Mouse (Mus musculus) thymus, adult 2 months (tissue): Measurements from ENCODE around the gene Zic5. TPM values are rescaled to one million over a fixed set of nuclear protein-coding genes. Genes with fewer than 3 reads are reported as not detected.

Source experiments
- DNase-seq: peaks from one replicate; pipeline ENCODE4 v3.0.0; 2021
- H3K27ac ChIP-seq: fragments of 200-500 bp; 2 replicates; pipeline ENCODE4 v1.5.1; 2012; ENCODE audit warnings: low read length, control low read depth; ENCODE audit not compliant: control insufficient read depth, insufficient read depth
- H3K27me3 ChIP-seq: fragments of 200-500 bp; 2 replicates; pipeline ENCODE4 v1.6.1; 2012; ENCODE audit warnings: mild to moderate bottlenecking, low read length, moderate library complexity, mixed read lengths; ENCODE audit not compliant: control insufficient read depth, insufficient read depth
- H3K36me3 ChIP-seq: fragments of 200-500 bp; 2 replicates; pipeline ENCODE4 v1.6.1; 2012; ENCODE audit warnings: mild to moderate bottlenecking, low read length, moderate library complexity; ENCODE audit not compliant: control insufficient read depth, insufficient read depth
- H3K4me1 ChIP-seq: fragments of 200-500 bp; replicated peaks from 2 replicates; pipeline ENCODE4 v1.6.1; 2012; ENCODE audit warnings: low read length; ENCODE audit not compliant: control insufficient read depth, insufficient read depth
- H3K4me3 ChIP-seq: fragments of 200-500 bp; 2 replicates; pipeline ENCODE4 v1.5.1; 2012; ENCODE audit warnings: mild to moderate bottlenecking, low read length, control low read depth, moderate library complexity; ENCODE audit not compliant: control insufficient read depth, insufficient read depth
- CTCF ChIP-seq: fragments of 200-500 bp; IDR thresholded peaks from 2 replicates; pipeline ENCODE4 v1.5.1; 2012; ENCODE audit warnings: mild to moderate bottlenecking, control low read depth, low read length, moderate library complexity, borderline replicate concordance; ENCODE audit not compliant: control insufficient read depth, poor library complexity, insufficient read depth; ENCODE audit errors: extremely low read depth
- POLR2A ChIP-seq: fragments of 200-500 bp; IDR thresholded peaks from 2 replicates; pipeline ENCODE4 v1.6.1; 2012; ENCODE audit warnings: mild to moderate bottlenecking, low read length, control low read depth, moderate library complexity; ENCODE audit not compliant: control insufficient read depth, poor library complexity, insufficient read depth; ENCODE audit errors: extremely low read depth
- WGBS: fragments of 180-500 bp; shearing (Covaris S2); methylation state at CpG from one replicate; pipeline ENCODE4 v1.1.7; 2018; 5-methylcytosine and 5-hydroxymethylcytosine counted together
- polyA plus RNA-seq: library from polyadenylated mRNA; depleted of rRNA; stranded (reverse); fragments of >200 nt; gene quantifications from 2 replicates; pipeline ENCODE4 v1.2.3, GENCODE M21; 2012; rRNA removed

The Zic5 gene
- not detected in 2 replicates for polyA plus RNA-seq

DNA sequence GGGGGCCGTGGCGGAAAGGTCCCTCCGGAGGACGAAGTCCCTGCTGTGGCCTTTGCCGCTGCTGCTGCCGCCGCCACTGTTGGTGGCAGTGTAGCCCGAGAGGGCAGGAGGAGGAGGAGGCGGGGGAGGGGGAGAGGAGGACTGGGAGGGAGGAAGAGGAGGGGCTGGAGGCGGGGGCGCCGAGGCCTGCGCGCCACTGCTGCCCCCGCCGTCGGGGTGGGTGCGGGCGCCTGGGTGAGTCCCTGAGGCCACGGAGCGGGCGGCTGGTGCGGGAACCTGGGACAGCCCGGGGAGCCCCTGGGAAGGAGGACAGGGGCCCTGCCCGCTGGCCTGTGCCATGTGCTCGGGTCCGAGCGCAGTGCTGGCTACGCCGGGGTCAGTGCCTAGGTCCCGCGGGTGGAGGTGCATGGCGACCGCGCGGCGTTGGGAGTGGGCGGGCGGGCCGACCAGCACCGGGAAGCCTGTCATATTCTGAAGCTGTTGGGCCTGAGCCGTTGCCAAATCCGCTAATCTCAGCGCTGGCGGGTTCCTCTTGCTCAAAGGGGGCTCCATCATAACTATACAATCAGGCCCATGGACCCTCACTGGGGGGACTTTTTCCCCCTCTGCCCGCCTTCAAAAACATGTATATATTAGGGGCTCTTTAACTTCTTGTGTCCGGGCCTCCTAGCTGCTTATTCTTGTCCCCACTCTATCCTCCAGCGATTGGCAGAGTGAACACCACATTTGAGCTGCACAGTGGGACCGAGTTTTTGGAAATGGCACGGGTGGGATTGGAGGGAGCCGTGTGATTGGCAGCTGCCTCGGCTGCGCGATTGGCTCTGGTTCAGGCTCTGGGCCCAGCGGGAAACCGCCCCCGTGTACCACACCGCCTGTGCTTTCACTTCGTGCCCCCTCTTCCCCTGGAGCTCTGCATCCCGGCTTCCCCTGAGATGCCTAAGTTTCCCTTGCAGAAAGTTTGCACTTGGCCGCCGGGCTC, at the start of gene Zic5:
Zic5 (minus strand) TSS at position 915 of the 979 bp plus-strand sequence.
- peaks cover 26% of the 10 kb centered on the region for H3K27me3 ChIP-seq
- peaks cover 22% of the 10 kb centered on the region; the same call in 1 of the 2 replicates for H3K4me1 ChIP-seq
- no peaks in the 10 kb centered on the region for H3K36me3 ChIP-seq
- DNase-seq, result no peak
- H3K4me3 ChIP-seq, result 0 out of 2 replicates have a peak within 1 kb of the TSS, but pooled peaks have one; percentile 25
- WGBS, result 3% methylated on average over 53 of the region's 62 CpGs
- no peak within 1 kb of the TSS for H3K27ac ChIP-seq
- no peak for TF ChIP-seq POLR2A
- no peak for TF ChIP-seq CTCF

DNA sequence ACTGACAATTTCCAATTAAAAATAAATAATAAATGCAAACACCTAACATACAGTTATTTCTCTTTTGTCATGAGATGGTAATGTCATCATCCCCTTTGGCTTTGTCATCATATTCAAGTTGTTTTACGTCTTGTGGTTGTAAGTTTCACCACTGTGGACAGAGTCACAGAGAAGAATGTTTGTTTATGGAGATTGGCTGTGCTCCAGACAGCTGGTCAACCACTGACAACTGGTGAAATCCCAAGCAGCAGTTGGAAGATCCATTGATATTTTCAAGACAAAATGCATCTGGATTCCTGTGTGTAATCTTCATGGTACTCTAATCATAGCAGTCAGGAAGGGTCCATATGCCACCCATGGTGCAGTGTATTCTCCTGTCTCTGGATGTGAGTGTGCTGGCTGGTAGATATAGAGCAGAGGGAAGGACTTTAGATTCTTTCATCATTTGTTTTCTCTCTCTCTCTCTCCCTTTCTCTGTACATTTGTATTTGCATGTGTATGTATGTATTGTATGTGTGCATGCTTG, 48.1 kb upstream of the Zic5 start:
- DNase-seq, result no peak
- no peak overlapping the region for H3K4me3 ChIP-seq
- no peaks in the 10 kb centered on the region for H3K27me3 ChIP-seq
- TF ChIP-seq POLR2A (no peak), CTCF (no peak)
- H3K4me1 ChIP-seq, result no peaks in the 10 kb centered on the region
- H3K36me3 ChIP-seq, result no peaks in the 10 kb centered on the region
- WGBS, result 55% methylated on average over 1 of the region's 1 CpGs
- H3K27ac ChIP-seq, result no peak overlapping the region

GRCm38 (mm10) chr14:122511519-122511918, 46.0 kb upstream of the Zic5 start:
- Histone ChIP-seq H3K4me3 (no peak overlapping the region), H3K27me3 (no peaks in the 10 kb centered on the region), H3K27ac (no peak overlapping the region), H3K36me3 (no peaks in the 10 kb centered on the region), H3K4me1 (no peaks in the 10 kb centered on the region)
- DNase-seq, result no peak
- WGBS, result 81% methylated on average over 3 of the region's 3 CpGs
- no peak for TF ChIP-seq CTCF
- no peak for TF ChIP-seq POLR2A

- DNase-seq, result no peak
- TF ChIP-seq POLR2A (no peak), CTCF (no peak)
- no peaks in the 10 kb centered on the region for H3K4me1 ChIP-seq
- H3K27me3 ChIP-seq, result no peaks in the 10 kb centered on the region
- no peak overlapping the region for H3K27ac ChIP-seq
- no peaks in the 10 kb centered on the region for H3K36me3 ChIP-seq
- H3K4me3 ChIP-seq, result no peak overlapping the region
- WGBS, result 13% methylated on average over 2 of the region's 2 CpGs
Measured at GRCm38 (mm10) chr14:122509058-122509457, 43.6 kb upstream of the Zic5 start.

- Histone ChIP-seq H3K27me3 (peaks cover 7% of the 10 kb centered on the region; the same call in 1 of the 2 replicates), H3K4me3 (no peak overlapping the region), H3K27ac (no peak overlapping the region), H3K4me1 (0 out of 2 replicates have a peak, but pooled peaks cover 4% of the 10 kb centered on the region), H3K36me3 (no peaks in the 10 kb centered on the region)
- 68% methylated on average over 1 of the region's 1 CpGs for WGBS
- TF ChIP-seq CTCF (no peak), POLR2A (no peak)
- no peak for DNase-seq
Measured at GRCm38 (mm10) chr14:122492015-122492414, 26.5 kb upstream of the Zic5 start.

- TF ChIP-seq POLR2A, result no peak
- no peak for TF ChIP-seq CTCF
- no peaks in the 10 kb centered on the region for H3K36me3 ChIP-seq
- no peak for DNase-seq
- H3K27me3 ChIP-seq, result peaks cover 7% of the 10 kb centered on the region; the same call in 1 of the 2 replicates
- WGBS, result 52% methylated on average over 6 of the region's 6 CpGs
- no peak overlapping the region for H3K27ac ChIP-seq
- 0 out of 2 replicates have a peak, but pooled peaks cover 4% of the 10 kb centered on the region for H3K4me1 ChIP-seq
- no peak overlapping the region for H3K4me3 ChIP-seq
Measured at GRCm38 (mm10) chr14:122491521-122491920, 26.0 kb upstream of the Zic5 start.

GRCm38 (mm10) chr14:122490441-122491328, 25.2 kb upstream of the Zic5 start, which contains the start of gene Gm10837:
Gene Gm10837 (plus strand): TSS chr14:122490586.
- Histone ChIP-seq H3K4me1 (0 out of 2 replicates have a peak, but pooled peaks cover 4% of the 10 kb centered on the region), H3K27ac (no peak within 1 kb of the TSS), H3K27me3 (peaks cover 7% of the 10 kb centered on the region; the same call in 1 of the 2 replicates), H3K4me3 (no peak within 1 kb of the TSS), H3K36me3 (no peaks in the 10 kb centered on the region)
- TF ChIP-seq POLR2A, result no peak
- TF ChIP-seq CTCF, result no peak
- WGBS, result 5% methylated on average over 51 of the region's 51 CpGs
- DNase-seq, result no peak
